Mouse (Mus musculus) CH12.LX (cell line): ENCODE measurements at regions not wholly inside any gene's neighbourhood (a gene's known extent, or its start where the extent isn't known, plus 50 kb on each side); places are given as distances from the start of the nearest gene placed in this dataset.

Experiments used
- DNase-seq: peaks from one replicate; pipeline ENCODE4 v3.0.0-alpha.2; 2013; ENCODE audit errors: extremely low read depth
- H3K27ac ChIP-seq: 2 replicates; pipeline ENCODE4 v1.5.1; 2012; ENCODE audit warnings: low read depth, mild to moderate bottlenecking, control low read depth, moderate library complexity; ENCODE audit not compliant: insufficient read depth
- H3K27me3 ChIP-seq: replicated peaks from 2 replicates; pipeline ENCODE3; 2012; ENCODE audit warnings: inconsistent platforms
- H3K36me3 ChIP-seq, 2 experiments: replicated peaks in 1 of 2; 2 replicates each; pipeline versions ENCODE3 to v1.6.1; 2012; ENCODE audit warnings: inconsistent platforms in 1 of 2, low read length in 1 of 2, mild to moderate bottlenecking in 1 of 2, mixed read lengths in 1 of 2, moderate library complexity in 1 of 2; ENCODE audit not compliant: control insufficient read depth in 1 of 2, insufficient read depth in 1 of 2
- H3K4me1 ChIP-seq, 2 experiments: 2 replicates each; pipeline ENCODE4 v1.6.1; 2012; ENCODE audit warnings: inconsistent platforms in 1 of 2, moderate library complexity in 1 of 2; ENCODE audit not compliant: insufficient read depth in 2 of 2, control insufficient read depth in 1 of 2
- H3K4me2 ChIP-seq: 2 replicates; pipeline ENCODE4 v1.6.1; 2012; ENCODE audit warnings: low read depth, mild to moderate bottlenecking, control low read depth; ENCODE audit not compliant: poor library complexity, insufficient read depth, severe bottlenecking
- H3K4me3 ChIP-seq, 3 experiments: fragments of 150-350 bp in 1 of 3; sonication (generic) in 1 of 3; replicated peaks in 1 of 3; 2 replicates each; pipeline versions ENCODE3 to v1.5.1; 2011 to 2012; ENCODE audit warnings: low read depth in 2 of 3, low read length in 2 of 3, mild to moderate bottlenecking in 2 of 3, moderate library complexity in 2 of 3, control low read depth in 1 of 3, improper control_type of control experiment in 1 of 3, inconsistent platforms in 1 of 3, mixed read lengths in 1 of 3; ENCODE audit not compliant: poor library complexity in 1 of 3
- H3K79me2 ChIP-seq: replicated peaks from 2 replicates; pipeline ENCODE4 v1.6.1; 2012; ENCODE audit warnings: mild to moderate bottlenecking, moderate library complexity; ENCODE audit not compliant: control insufficient read depth, poor library complexity, insufficient read depth, severe bottlenecking; ENCODE audit errors: extremely low read depth
- H3K9ac ChIP-seq: 2 replicates; pipeline ENCODE4 v1.6.1; 2012; ENCODE audit warnings: low read depth, mild to moderate bottlenecking, control low read depth, moderate library complexity; ENCODE audit not compliant: insufficient read depth
- H3K9me3 ChIP-seq: replicated peaks from 2 replicates; pipeline ENCODE3; 2012; ENCODE audit warnings: low read length, inconsistent platforms, mixed read lengths
- BHLHE40 ChIP-seq: IDR thresholded peaks from 2 replicates; pipeline ENCODE4 v1.6.1; 2011; ENCODE audit warnings: mild to moderate bottlenecking, low read depth, low read length, improper control_type of control experiment
- CHD1 ChIP-seq: IDR thresholded peaks from 2 replicates; pipeline ENCODE4 v1.6.1; 2012; ENCODE audit warnings: low read depth, low read length, improper control_type of control experiment, inconsistent platforms
- CHD2 ChIP-seq: IDR thresholded peaks from 2 replicates; pipeline ENCODE4 v1.6.1; 2011; ENCODE audit warnings: low read length, improper control_type of control experiment
- CTCF ChIP-seq, 2 experiments: IDR thresholded peaks in 1 of 2; conservative IDR thresholded peaks in 1 of 2; 2 replicates each; pipeline ENCODE4 v1.5.1; 2011 to 2012; ENCODE audit warnings: low read depth in 2 of 2, low read length in 2 of 2, improper control_type of control experiment in 1 of 2, inconsistent platforms in 1 of 2, mild to moderate bottlenecking in 1 of 2, moderate library complexity in 1 of 2
- ELF1 ChIP-seq: IDR thresholded peaks from 2 replicates; pipeline ENCODE4 v1.6.1; 2014; ENCODE audit warnings: low read depth, mild to moderate bottlenecking, inconsistent platforms, low read length, improper control_type of control experiment
- ETS1 ChIP-seq: conservative IDR thresholded peaks from 2 replicates; pipeline ENCODE4 v1.6.1; 2012; ENCODE audit warnings: low read depth, mild to moderate bottlenecking, inconsistent platforms, low read length, improper control_type of control experiment, moderate library complexity
- GABPA ChIP-seq: IDR thresholded peaks from 2 replicates; pipeline ENCODE4 v1.6.1; 2012; ENCODE audit warnings: low read depth, low read length, improper control_type of control experiment, inconsistent platforms; ENCODE audit not compliant: insufficient replicate concordance
- JUN ChIP-seq: IDR thresholded peaks from 2 replicates; pipeline ENCODE4 v1.6.1; 2011; ENCODE audit warnings: low read depth, mild to moderate bottlenecking, low read length, improper control_type of control experiment, moderate library complexity; ENCODE audit not compliant: insufficient read depth
- JUND ChIP-seq: conservative IDR thresholded peaks from 2 replicates; pipeline ENCODE4 v1.6.1; 2011; ENCODE audit warnings: low read depth, low read length, improper control_type of control experiment
- KAT2A ChIP-seq: IDR thresholded peaks from 2 replicates; pipeline ENCODE4 v1.6.1; 2012; ENCODE audit warnings: low read length, improper control_type of control experiment, inconsistent platforms; ENCODE audit not compliant: insufficient replicate concordance
- MAFK ChIP-seq: IDR thresholded peaks from 2 replicates; pipeline ENCODE4 v1.6.1; 2011; ENCODE audit warnings: low read length, improper control_type of control experiment; ENCODE audit not compliant: insufficient replicate concordance
- MAZ ChIP-seq: IDR thresholded peaks from 2 replicates; pipeline ENCODE4 v1.6.1; 2012; ENCODE audit warnings: low read depth, mild to moderate bottlenecking, inconsistent platforms, low read length, improper control_type of control experiment, moderate library complexity
- MYC ChIP-seq: IDR thresholded peaks from 2 replicates; pipeline ENCODE4 v1.6.1; 2011; ENCODE audit warnings: low read depth, mild to moderate bottlenecking, improper control_type of control experiment, low read length
- NRF1 ChIP-seq: IDR thresholded peaks from 2 replicates; pipeline ENCODE4 v1.6.1; 2014; ENCODE audit warnings: low read depth, mild to moderate bottlenecking, inconsistent platforms, low read length, improper control_type of control experiment, moderate library complexity
- POLR2AphosphoS2 ChIP-seq: IDR thresholded peaks from 2 replicates; pipeline ENCODE4 v1.6.1; 2011; ENCODE audit warnings: low read depth, low read length, improper control_type of control experiment
- RAD21 ChIP-seq: IDR thresholded peaks from 2 replicates; pipeline ENCODE4 v1.6.1; 2011; ENCODE audit warnings: low read depth, mild to moderate bottlenecking, low read length, improper control_type of control experiment, moderate library complexity
- RCOR1 ChIP-seq: conservative IDR thresholded peaks from 2 replicates; pipeline ENCODE4 v1.6.1; 2012; ENCODE audit warnings: low read depth, mild to moderate bottlenecking, inconsistent platforms, low read length, improper control_type of control experiment
- SIN3A ChIP-seq: IDR thresholded peaks from 2 replicates; pipeline ENCODE4 v1.6.1; 2012; ENCODE audit warnings: low read length, improper control_type of control experiment, inconsistent platforms
- UBTF ChIP-seq: IDR thresholded peaks from 2 replicates; pipeline ENCODE4 v1.6.1; 2012; ENCODE audit warnings: low read depth, mild to moderate bottlenecking, inconsistent platforms, low read length, improper control_type of control experiment, moderate library complexity
- USF1 ChIP-seq: IDR thresholded peaks from 2 replicates; pipeline ENCODE4 v1.6.1; 2014; ENCODE audit warnings: low read depth, mild to moderate bottlenecking, inconsistent platforms, low read length, improper control_type of control experiment
- USF2 ChIP-seq: conservative IDR thresholded peaks from 2 replicates; pipeline ENCODE4 v1.6.1; 2011; ENCODE audit warnings: low read depth, low read length, improper control_type of control experiment
- ZKSCAN1 ChIP-seq: IDR thresholded peaks from 2 replicates; pipeline ENCODE4 v1.6.1; 2012; ENCODE audit warnings: low read depth, inconsistent platforms, low read length, improper control_type of control experiment, borderline replicate concordance
- ZMIZ1 ChIP-seq: IDR thresholded peaks from 2 replicates; pipeline ENCODE4 v1.6.1; 2012; ENCODE audit warnings: low read depth, mild to moderate bottlenecking, inconsistent platforms, low read length, improper control_type of control experiment
- dilution Hi-C: fragments of 300-500 bp; cut with MboI; formaldehyde crosslinking; loops from 2 replicates; pipeline ENCODE4 v1.14.3; 2020; ENCODE audit warnings: low sequenced_read_pairs; ENCODE audit not compliant: extremely low pct_unique_long_range_greater_than_20kb, extremely low pct_ligation_motif_present
- in situ Hi-C: fragments of 300-500 bp; cut with MboI; formaldehyde crosslinking; loops from 3 replicates; pipeline ENCODE4 v1.14.3; 2019; ENCODE audit warnings: low sequenced_read_pairs, low pct_ligation_motif_present, low pct_unique_long_range_greater_than_20kb, mixed read lengths

DNA sequence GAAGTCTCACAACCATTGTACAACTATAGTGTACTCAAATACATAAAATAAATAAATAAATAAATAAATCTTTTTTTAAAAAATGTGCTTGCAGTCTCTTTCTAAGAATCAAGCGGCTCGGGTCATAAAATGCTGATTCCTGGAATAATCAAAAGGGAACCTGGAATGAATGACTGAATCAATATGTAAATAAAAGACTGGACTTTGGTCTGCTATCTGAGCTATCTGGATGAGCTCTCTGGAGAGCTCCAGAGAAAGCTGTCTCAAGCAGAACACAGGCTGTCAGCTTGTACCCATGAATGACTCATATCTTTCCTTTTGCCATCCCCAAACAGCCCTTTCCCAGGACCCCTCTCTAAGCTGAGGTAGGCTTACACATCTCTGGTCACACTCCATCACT, 75.8 kb upstream of the Pias1 start:
- H3K79me2 ChIP-seq: no peaks in the 10 kb centered on the region
- H3K27ac ChIP-seq: no peak overlapping the region
- no peaks in the 10 kb centered on the region for H3K36me3 ChIP-seq
- H3K4me3 ChIP-seq: no peak overlapping the region
- in situ Hi-C loops: no loop called here
- H3K27me3 ChIP-seq: no peaks in the 10 kb centered on the region
- no peak overlapping the region for H3K4me2 ChIP-seq
- H3K9me3 ChIP-seq: peaks cover 7% of the 10 kb centered on the region
- no peak overlapping the region for H3K9ac ChIP-seq
- dilution Hi-C loops: no loop called here
- peaks cover 0 to 10% of the 10 kb centered on the region in 2 experiments; a peak in 2 of 4 replicates for H3K4me1 ChIP-seq
- no peak for DNase-seq
- TF ChIP-seq KAT2A (no peak), CHD2 (no peak), UBTF (no peak), MAZ (no peak), BHLHE40 (no peak), ZMIZ1 (no peak), ZKSCAN1 (no peak), USF2 (no peak), RAD21 (no peak), ETS1 (no peak), MYC (no peak), CTCF (conservative IDR thresholded peaks at IDR 0.05 in 1 of 2, IDR thresholded peaks at IDR 0.05 in 1 of 2; ENCODE audit: low read depth in 2 of 2, low read length in 2 of 2) (no peak), GABPA (no peak), USF1 (no peak), JUND (no peak), NRF1 (no peak), CHD1 (no peak), SIN3A (no peak), RCOR1 (no peak)

DNA sequence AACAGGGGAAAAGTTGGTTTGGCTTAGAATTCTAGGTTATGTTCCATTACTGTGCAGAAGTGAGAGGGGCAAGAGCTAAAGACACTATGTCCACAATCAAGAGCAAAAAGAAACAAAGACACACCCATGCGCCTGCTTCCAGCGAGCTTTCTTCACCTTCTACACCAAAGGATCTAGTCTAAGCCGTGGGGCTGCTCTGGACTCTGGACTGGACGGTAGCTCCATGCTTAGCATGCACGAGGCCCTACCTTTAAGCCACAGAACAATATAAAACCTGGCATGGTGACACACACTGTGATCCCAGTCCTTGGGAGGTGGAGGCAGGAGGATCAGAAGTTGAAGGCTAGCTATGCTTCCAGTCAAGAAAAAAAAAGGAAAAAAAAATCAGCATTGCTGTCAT, 73.0 kb upstream of the Pias1 start:
- Histone ChIP-seq H3K4me2 (no peak overlapping the region), H3K27me3 (no peaks in the 10 kb centered on the region), H3K4me1 (peaks cover 0 to 17% of the 10 kb centered on the region in 2 experiments; a peak in 2 of 4 replicates), H3K27ac (no peak overlapping the region), H3K9ac (no peak overlapping the region), H3K9me3 (peaks cover 7% of the 10 kb centered on the region), H3K4me3 (no peak overlapping the region), H3K79me2 (no peaks in the 10 kb centered on the region), H3K36me3 (no peaks in the 10 kb centered on the region)
- in situ Hi-C loops (no loop called here), dilution Hi-C loops (no loop called here)
- no peak for TF ChIP-seq MAFK
- TF ChIP-seq RAD21: no peak
- no peak for TF ChIP-seq GABPA
- TF ChIP-seq POLR2AphosphoS2: no peak
- TF ChIP-seq CTCF (conservative IDR thresholded peaks at IDR 0.05 in 1 of 2, IDR thresholded peaks at IDR 0.05 in 1 of 2; ENCODE audit: low read depth in 2 of 2, low read length in 2 of 2): no peak
- no peak for TF ChIP-seq JUN
- no peak for TF ChIP-seq UBTF
- TF ChIP-seq CHD1: no peak
- no peak for TF ChIP-seq MYC
- no peak for TF ChIP-seq ELF1
- DNase-seq: no peak
